Mouse (Mus musculus) thymus, adult 2 months (tissue): ENCODE data around the gene Cxcl3.

Experiments
- CTCF ChIP-seq: fragments of 200-500 bp; IDR thresholded peaks from 2 replicates; pipeline ENCODE4 v1.5.1; 2012; ENCODE audit warnings: mild to moderate bottlenecking, control low read depth, low read length, moderate library complexity, borderline replicate concordance; ENCODE audit not compliant: control insufficient read depth, poor library complexity, insufficient read depth; ENCODE audit errors: extremely low read depth
- POLR2A ChIP-seq: fragments of 200-500 bp; IDR thresholded peaks from 2 replicates; pipeline ENCODE4 v1.6.1; 2012; ENCODE audit warnings: mild to moderate bottlenecking, low read length, control low read depth, moderate library complexity; ENCODE audit not compliant: control insufficient read depth, poor library complexity, insufficient read depth; ENCODE audit errors: extremely low read depth

- TF ChIP-seq POLR2A, result no peak
- no peak for TF ChIP-seq CTCF
These were observed 25.1 kb upstream of the Cxcl3 start for GRCm38 (mm10) chr5:90760844-90761243.
